Mouse (Mus musculus): ENCODE results near the gene Arhgap4. TPM values are rescaled to one million over a fixed set of nuclear protein-coding genes. Genes with fewer than 3 reads are reported as not detected.

Gene Arhgap4
- polyA plus RNA-seq (2014; fragmentation: Nextera tagmentation; extraction: Ambion mirVana): 2.3 and 4.5 TPM in 2 replicates

DNA sequence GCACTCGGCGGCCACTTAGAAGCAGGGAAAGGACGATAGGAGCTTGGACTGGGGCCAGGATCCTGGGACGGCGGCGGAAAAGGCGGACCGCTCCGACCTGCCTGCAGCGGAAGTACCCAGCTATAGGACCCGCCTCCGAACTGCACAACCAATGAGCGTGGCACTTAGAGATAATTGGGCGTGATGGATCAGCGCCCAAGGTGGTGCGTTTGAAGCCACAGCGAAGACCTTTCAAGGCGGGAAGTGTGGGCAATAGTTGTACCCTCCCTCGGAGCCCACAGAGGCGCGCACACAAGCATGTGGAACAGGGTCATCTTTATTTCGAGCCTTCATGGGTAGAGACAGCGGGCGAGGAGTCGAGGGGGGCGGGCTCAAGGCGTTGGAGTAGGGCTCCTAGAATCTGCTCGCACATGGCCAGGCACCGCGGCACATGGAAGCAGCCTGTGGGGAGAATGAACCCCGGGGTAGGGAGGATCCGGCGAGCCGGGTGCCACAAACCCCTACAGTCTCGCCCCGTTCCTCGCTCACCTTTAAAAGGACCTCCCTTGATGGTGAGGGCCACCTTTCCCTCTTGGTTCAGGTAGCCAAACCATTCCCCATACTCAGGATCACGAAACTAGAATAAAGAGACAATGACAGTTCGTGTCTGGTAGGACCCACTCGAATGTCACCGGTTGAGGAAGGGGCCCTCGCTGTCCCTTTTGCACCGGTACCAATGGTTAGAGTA, at the start of gene Arhgap4, which contains the start of gene Naa10:
Gene Arhgap4, minus strand, starts transcription at position 48 of the 727 bp plus-strand sequence.
Gene Naa10, minus strand, starts transcription at position 122 of the 727 bp plus-strand sequence.
- Histone ChIP-seq H3K36me3 (ENCODE audit: control insufficient read depth, insufficient read depth, low read length) (peaks cover 15% of the 10 kb centered on the region; the same call in 1 of the 2 replicates), H3K27me3 (replicated peaks; ENCODE audit: control insufficient read depth, insufficient read depth, low read length) (no peaks in the 10 kb centered on the region), H3K9me3 (ENCODE audit: control insufficient read depth, low read length) (no peaks in the 10 kb centered on the region), H3K9ac (ENCODE audit: low read depth, low read length) (peak within 1 kb of the TSS; percentile 73), H3K27ac (replicated peaks; ENCODE audit: low read depth, low read length) (peak within 1 kb of the TSS; percentile 78), H3K4me2 (ENCODE audit: low read depth, low read length) (peak within 1 kb of the TSS; percentile 68), H3K4me1 (ENCODE audit: control insufficient read depth, insufficient read depth, low read length) (no peaks in the 10 kb centered on the region), H3K4me3 (ENCODE audit: low read depth, low read length) (peak within 1 kb of the TSS; percentile 59)
- peak; percentile 98 for ATAC-seq (ENCODE audit: low read depth)
- peak; percentile 95 for DNase-seq (ENCODE audit: low spot score)
- WGBS: 15% methylated on average over 38 of the region's 43 CpGs

- H3K36me3 ChIP-seq (ENCODE audit: control insufficient read depth, insufficient read depth, low read length): no peaks in the 10 kb centered on the region
- no peaks in the 10 kb centered on the region for H3K9me3 ChIP-seq (ENCODE audit: control insufficient read depth, low read length)
- no peak overlapping the region for H3K9ac ChIP-seq (ENCODE audit: low read depth, low read length)
- H3K27me3 ChIP-seq (replicated peaks; ENCODE audit: control insufficient read depth, insufficient read depth, low read length): no peaks in the 10 kb centered on the region
- ATAC-seq (ENCODE audit: low read depth) (no peak), DNase-seq (ENCODE audit: low spot score) (no peak)
- no peak overlapping the region for H3K4me2 ChIP-seq (ENCODE audit: low read depth, low read length)
- H3K4me3 ChIP-seq (ENCODE audit: low read depth, low read length): no peak overlapping the region
- H3K4me1 ChIP-seq (ENCODE audit: control insufficient read depth, insufficient read depth, low read length): no peaks in the 10 kb centered on the region
- no peak overlapping the region for H3K27ac ChIP-seq (replicated peaks; ENCODE audit: low read depth, low read length)
Observed at GRCm38 (mm10) chrX:73970781-73971180, 49.1 kb upstream of the Arhgap4 start.

- DNase-seq (ENCODE audit: low spot score) (no peak), ATAC-seq (ENCODE audit: low read depth) (no peak)
- no peaks in the 10 kb centered on the region for H3K27me3 ChIP-seq (replicated peaks; ENCODE audit: control insufficient read depth, insufficient read depth, low read length)
- no peak overlapping the region for H3K4me2 ChIP-seq (ENCODE audit: low read depth, low read length)
- no peak overlapping the region for H3K4me3 ChIP-seq (ENCODE audit: low read depth, low read length)
- no peak overlapping the region for H3K27ac ChIP-seq (replicated peaks; ENCODE audit: low read depth, low read length)
- no peak overlapping the region for H3K9ac ChIP-seq (ENCODE audit: low read depth, low read length)
- H3K36me3 ChIP-seq (ENCODE audit: control insufficient read depth, insufficient read depth, low read length): no peaks in the 10 kb centered on the region
- 92% methylated on average over 2 of the region's 2 CpGs for WGBS
- no peaks in the 10 kb centered on the region for H3K4me1 ChIP-seq (ENCODE audit: control insufficient read depth, insufficient read depth, low read length)
- H3K9me3 ChIP-seq (ENCODE audit: control insufficient read depth, low read length): no peaks in the 10 kb centered on the region
Observed at GRCm38 (mm10) chrX:73969729-73970128, 48.1 kb upstream of the Arhgap4 start.

- Histone ChIP-seq H3K9me3 (ENCODE audit: control insufficient read depth, low read length) (no peaks in the 10 kb centered on the region), H3K27me3 (replicated peaks; ENCODE audit: control insufficient read depth, insufficient read depth, low read length) (no peaks in the 10 kb centered on the region), H3K4me2 (ENCODE audit: low read depth, low read length) (no peak overlapping the region), H3K9ac (ENCODE audit: low read depth, low read length) (no peak overlapping the region), H3K4me3 (ENCODE audit: low read depth, low read length) (no peak overlapping the region), H3K4me1 (ENCODE audit: control insufficient read depth, insufficient read depth, low read length) (no peaks in the 10 kb centered on the region), H3K27ac (replicated peaks; ENCODE audit: low read depth, low read length) (no peak overlapping the region), H3K36me3 (ENCODE audit: control insufficient read depth, insufficient read depth, low read length) (no peaks in the 10 kb centered on the region)
- WGBS: 80% methylated on average over 1 of the region's 1 CpGs
- DNase-seq (ENCODE audit: low spot score) (no peak), ATAC-seq (ENCODE audit: low read depth) (no peak)
Observed at GRCm38 (mm10) chrX:73969167-73969566, 47.5 kb upstream of the Arhgap4 start.

DNA sequence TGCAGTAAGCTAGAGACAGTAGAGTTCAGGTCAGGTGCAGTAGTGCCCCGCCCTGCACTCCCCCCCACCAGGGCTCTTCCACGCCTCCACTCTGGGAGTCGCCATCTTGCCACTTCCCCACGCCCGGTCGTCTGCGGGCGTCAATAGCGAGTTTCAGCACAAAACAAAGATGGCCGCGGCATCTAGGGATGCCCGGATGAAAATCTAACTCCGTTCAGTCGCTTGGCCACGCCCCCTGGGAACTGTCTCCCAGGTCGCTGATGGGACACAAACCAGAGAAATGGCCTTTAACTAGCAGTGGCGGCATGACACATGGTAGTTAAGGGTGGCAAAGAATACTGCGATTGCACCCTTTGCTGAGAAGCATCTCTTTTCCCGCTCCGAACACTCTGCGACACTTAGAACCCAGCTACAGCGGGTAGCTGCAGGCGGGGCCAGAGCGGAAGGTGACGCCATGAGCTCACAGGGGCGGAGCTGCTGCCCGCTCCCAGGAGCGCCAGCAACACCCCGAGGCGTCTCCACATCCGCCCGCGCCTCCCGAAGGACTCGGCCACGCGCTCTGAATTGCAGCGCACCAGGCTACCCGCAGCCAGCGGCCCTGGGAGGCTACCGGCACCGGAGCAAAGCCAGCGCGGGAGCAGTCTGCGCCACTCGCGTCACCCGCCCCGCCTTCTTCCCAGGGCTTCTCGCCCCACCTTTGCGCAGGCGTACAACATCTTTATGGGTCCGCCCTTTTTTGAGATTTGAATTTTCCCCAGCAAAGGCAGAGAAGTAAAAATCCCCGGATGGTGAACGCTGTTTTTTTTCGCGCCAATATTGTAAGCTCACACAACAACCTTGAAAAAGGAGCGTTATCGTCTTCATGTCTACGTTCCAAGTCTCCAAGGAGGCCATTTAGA, 45.8 kb upstream of the Arhgap4 start:
- Histone ChIP-seq H3K4me2 (ENCODE audit: low read depth, low read length) (peak overlapping the region; percentile 53), H3K36me3 (ENCODE audit: control insufficient read depth, insufficient read depth, low read length) (no peaks in the 10 kb centered on the region), H3K9ac (ENCODE audit: low read depth, low read length) (peak overlapping the region; percentile 82), H3K27me3 (replicated peaks; ENCODE audit: control insufficient read depth, insufficient read depth, low read length) (no peaks in the 10 kb centered on the region), H3K9me3 (ENCODE audit: control insufficient read depth, low read length) (no peaks in the 10 kb centered on the region), H3K27ac (replicated peaks; ENCODE audit: low read depth, low read length) (peak overlapping the region; percentile 98), H3K4me3 (ENCODE audit: low read depth, low read length) (peak overlapping the region; percentile 65), H3K4me1 (ENCODE audit: control insufficient read depth, insufficient read depth, low read length) (no peaks in the 10 kb centered on the region)
- ATAC-seq (ENCODE audit: low read depth) (peak; percentile 86), DNase-seq (ENCODE audit: low spot score) (peak; percentile 96)
- 22% methylated on average over 46 of the region's 60 CpGs for WGBS

DNA sequence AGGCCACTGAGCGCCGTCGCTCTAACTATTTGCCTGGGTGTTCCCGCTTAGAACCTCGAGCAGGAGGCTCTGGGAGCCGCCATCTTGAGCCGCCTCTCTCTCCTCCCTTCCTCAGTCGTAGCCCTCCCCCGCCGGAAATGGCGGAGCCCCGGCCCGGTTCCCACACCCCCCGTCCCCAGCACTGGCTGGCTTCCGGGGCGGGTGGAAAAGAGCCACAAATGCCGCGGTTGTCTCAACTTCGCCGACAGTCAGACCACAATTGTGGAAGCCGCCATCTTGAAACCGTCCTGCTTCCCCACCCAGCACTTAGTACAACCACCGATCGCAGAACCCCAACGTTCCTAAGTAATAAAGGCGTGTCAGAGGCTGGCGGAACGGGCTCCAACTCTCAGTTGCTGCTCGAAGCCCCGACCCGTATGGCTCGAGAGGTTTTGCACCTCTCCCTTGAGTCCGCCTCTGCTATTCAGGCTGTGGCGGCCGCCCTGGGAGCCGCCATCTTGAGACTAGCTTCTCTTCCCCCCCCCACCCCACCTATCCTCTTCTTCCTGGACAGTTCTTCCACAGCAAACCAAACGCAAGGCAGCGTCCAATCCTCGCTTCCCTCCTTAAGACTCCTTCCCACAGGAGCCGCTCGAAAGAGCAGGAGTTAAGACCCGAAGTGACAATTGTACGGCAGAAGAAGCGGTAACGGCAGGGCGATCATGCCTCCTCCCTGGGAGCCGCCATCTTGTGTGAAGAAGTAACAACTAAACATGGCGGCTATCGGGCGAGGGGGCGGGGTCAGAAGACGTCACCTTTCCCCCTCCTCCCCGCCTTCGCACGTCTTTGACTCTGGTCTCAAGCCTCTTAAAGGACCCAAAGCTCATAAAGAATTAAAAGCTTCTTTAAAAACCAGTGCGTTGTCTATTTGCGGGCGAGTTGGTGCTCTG, 44.8 kb upstream of the Arhgap4 start, which contains the start of gene Hcfc1:
Gene Hcfc1, minus strand, starts transcription at position 110 of the 929 bp plus-strand sequence.
- H3K4me3 ChIP-seq (ENCODE audit: low read depth, low read length): peak within 1 kb of the TSS; percentile 65
- WGBS: 28% methylated on average over 49 of the region's 58 CpGs
- H3K9ac ChIP-seq (ENCODE audit: low read depth, low read length): peak within 1 kb of the TSS; percentile 82
- H3K27me3 ChIP-seq (replicated peaks; ENCODE audit: control insufficient read depth, insufficient read depth, low read length): no peaks in the 10 kb centered on the region
- H3K36me3 ChIP-seq (ENCODE audit: control insufficient read depth, insufficient read depth, low read length): no peaks in the 10 kb centered on the region
- ATAC-seq (ENCODE audit: low read depth) (peak; percentile 80), DNase-seq (ENCODE audit: low spot score) (peak; percentile 92)
- no peaks in the 10 kb centered on the region for H3K9me3 ChIP-seq (ENCODE audit: control insufficient read depth, low read length)
- no peaks in the 10 kb centered on the region for H3K4me1 ChIP-seq (ENCODE audit: control insufficient read depth, insufficient read depth, low read length)
- peak within 1 kb of the TSS; percentile 98 for H3K27ac ChIP-seq (replicated peaks; ENCODE audit: low read depth, low read length)
- H3K4me2 ChIP-seq (ENCODE audit: low read depth, low read length): peak within 1 kb of the TSS; percentile 63

DNA sequence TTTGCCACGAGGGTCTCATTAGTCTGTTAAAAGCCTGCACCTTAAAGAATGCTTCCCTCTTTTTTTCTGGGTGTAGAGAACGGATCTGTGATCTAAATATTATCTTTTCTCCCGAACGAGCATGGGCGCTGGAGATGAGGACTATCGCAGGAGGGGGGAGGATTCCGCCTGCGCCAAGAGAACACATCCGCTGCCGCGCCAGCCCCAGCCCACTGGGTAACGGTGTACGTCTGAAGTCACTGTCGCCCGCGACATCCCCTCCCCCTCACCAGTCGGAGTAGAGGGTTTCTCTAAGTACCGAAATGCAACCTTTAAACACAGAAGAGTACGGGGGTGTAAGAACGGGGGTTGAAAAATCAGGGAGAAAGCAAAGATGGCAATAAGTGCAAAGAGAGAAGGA, 43.6 kb upstream of the Arhgap4 start:
- H3K36me3 ChIP-seq (ENCODE audit: control insufficient read depth, insufficient read depth, low read length): peaks cover 9% of the 10 kb centered on the region; the same call in 1 of the 2 replicates
- peak overlapping the region; percentile 82 for H3K9ac ChIP-seq (ENCODE audit: low read depth, low read length)
- H3K4me2 ChIP-seq (ENCODE audit: low read depth, low read length): peak overlapping the region; percentile 63
- H3K9me3 ChIP-seq (ENCODE audit: control insufficient read depth, low read length): no peaks in the 10 kb centered on the region
- 17% methylated on average over 20 of the region's 20 CpGs for WGBS
- DNase-seq (ENCODE audit: low spot score) (peak; percentile 51), ATAC-seq (ENCODE audit: low read depth) (no peak)
- peak overlapping the region; percentile 98 for H3K27ac ChIP-seq (replicated peaks; ENCODE audit: low read depth, low read length)
- no peaks in the 10 kb centered on the region for H3K4me1 ChIP-seq (ENCODE audit: control insufficient read depth, insufficient read depth, low read length)
- peak overlapping the region; percentile 65 for H3K4me3 ChIP-seq (ENCODE audit: low read depth, low read length)
- no peaks in the 10 kb centered on the region for H3K27me3 ChIP-seq (replicated peaks; ENCODE audit: control insufficient read depth, insufficient read depth, low read length)

DNA sequence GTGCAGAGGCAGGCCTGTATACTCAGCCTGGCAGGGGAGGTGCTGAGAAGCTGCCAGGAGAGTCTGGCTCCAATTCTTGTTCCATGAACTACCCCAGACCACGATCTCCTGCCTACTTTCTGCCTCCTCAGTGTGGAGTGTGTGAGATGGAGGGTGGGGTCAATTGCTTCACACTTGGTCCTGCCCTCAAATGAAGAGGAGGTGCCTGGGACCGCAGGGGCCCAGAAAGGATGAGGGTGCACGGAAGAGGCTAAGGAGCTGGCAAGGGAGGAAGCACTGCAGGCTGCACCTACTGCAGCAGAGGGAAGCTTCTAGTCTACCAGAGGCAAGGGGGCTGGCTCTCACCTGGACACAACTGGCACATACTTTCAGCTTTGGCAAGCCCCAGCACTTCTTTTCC, 42.7 kb upstream of the Arhgap4 start:
- Histone ChIP-seq H3K4me1 (ENCODE audit: control insufficient read depth, insufficient read depth, low read length) (no peaks in the 10 kb centered on the region), H3K27me3 (replicated peaks; ENCODE audit: control insufficient read depth, insufficient read depth, low read length) (no peaks in the 10 kb centered on the region), H3K4me3 (ENCODE audit: low read depth, low read length) (peak overlapping the region; percentile 65), H3K27ac (replicated peaks; ENCODE audit: low read depth, low read length) (no peak overlapping the region), H3K9ac (ENCODE audit: low read depth, low read length) (peak overlapping the region; percentile 82), H3K9me3 (ENCODE audit: control insufficient read depth, low read length) (no peaks in the 10 kb centered on the region), H3K36me3 (ENCODE audit: control insufficient read depth, insufficient read depth, low read length) (peaks cover 13% of the 10 kb centered on the region; the same call in 1 of the 2 replicates), H3K4me2 (ENCODE audit: low read depth, low read length) (peak overlapping the region; percentile 63)
- ATAC-seq (ENCODE audit: low read depth): no peak
- no peak for DNase-seq (ENCODE audit: low spot score)
- 40% methylated on average over 1 of the region's 3 CpGs for WGBS
